Mouse (Mus musculus) 416B (cell line): Measurements from ENCODE around the gene Gltpd2.
"Not testable (repeated sequence)": the region's sequence is repeated elsewhere in the genome, so short reads cannot be mapped to it uniquely, and the experiment has no call there.

Experiments used
- DNase-seq: peaks from one replicate; pipeline ENCODE4 v3.0.0; 2011; ENCODE audit warnings: low read depth

Gltpd2 gene

DNA sequence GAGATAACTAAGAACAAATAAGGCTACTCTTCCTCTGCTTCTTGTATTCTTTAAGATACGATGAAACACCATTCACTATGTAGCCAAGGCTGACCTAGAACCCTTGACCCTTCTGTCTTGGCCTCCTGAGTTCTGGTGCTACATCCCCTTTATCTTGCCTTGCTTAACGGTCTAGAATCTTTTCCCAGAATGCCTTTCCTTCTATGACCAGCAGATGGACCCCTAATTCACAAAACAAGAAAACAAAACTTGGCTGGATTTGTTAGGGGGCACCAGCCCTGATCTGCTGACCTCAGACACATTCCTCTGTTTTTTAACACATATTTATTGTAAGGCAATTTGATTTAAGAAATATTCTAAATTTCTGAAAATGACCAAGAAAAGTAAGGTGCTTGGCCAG lies 2.6 kb upstream of the Gltpd2 start:
- peak; percentile 83 for DNase-seq

DNA sequence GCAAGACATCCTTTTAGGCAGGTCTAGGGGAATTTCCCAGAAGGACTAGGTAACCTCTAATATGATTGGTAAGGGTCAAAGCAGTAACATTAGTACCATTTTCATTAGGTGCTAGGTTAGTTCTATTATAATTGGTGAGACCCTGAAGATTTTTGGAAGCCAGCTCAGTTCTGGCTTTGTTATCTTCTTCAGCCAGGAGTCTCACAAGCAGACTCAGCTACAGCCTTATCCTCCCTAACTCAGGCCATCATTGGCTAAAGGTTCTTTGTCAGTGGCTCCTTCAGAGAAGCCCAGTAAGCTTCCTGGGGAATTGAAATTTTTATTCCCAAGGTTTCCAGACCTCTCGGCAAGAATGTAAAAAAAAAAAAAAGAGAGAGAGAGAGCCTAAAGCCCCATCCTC lies 560 bp upstream of the Gltpd2 start:
- DNase-seq, result no peak

DNA sequence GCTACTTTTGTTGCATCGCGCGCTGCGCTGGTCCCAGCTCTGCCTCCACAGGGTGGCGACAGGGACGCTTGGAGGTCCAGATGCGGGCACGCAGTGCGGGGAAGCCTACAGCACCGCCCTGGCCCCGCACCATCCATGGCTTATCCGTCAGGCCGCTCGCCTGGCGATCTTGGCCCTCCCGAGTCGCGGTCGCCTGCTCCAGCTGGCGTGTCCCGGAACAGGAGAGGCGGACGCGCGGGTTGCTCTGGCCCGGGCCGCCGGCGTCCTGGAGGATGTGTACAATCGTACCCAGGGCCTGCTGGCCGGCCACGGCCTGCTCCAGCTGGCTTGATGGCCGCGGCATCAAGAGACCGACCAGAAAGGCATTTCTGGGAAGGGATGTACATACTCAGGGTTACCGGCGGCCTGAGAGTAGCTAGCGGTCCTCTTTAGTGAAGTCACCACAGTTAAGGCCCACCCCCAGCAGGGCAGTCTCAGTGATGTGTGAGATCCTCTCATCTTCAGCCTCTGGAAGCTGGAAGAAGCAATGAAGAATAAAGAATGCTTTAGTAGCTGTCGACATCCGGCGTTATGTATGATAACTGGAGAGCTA lies 1.3 kb downstream of the Gltpd2 start:
- no peak for DNase-seq

DNA sequence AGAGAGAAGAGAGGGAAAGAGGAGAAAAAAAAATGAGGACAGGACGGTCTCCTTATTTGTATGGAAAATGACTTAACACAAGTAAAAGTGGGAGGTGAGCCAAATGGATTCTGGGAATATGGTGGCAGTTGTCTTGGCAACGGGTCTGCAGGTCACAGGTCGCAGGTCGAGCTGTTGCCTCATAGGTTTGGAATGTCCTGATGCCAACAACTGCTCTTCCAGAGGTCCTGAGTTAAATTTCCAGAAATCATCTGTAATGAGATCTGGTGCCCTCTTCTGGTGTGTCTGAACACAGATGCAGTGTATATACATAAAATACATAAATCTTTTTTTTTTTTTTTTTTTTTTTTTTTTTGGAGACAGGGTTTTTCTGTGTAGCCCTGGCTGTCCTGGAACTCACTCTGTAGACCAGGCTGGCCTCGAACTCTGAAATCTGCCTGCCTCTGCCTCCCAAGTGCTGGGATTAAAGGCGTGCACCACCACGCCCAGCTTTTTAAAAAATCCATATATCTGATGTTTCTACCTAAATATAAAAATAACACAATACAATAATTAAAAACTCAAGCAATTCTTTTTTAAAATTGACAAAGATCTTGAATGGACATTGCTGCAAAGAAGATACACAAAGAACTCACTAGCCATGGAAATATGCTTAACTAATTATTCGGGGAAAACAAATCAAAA lies 4.5 kb downstream of the Gltpd2 start:
- DNase-seq, result not testable (repeated sequence)

DNA sequence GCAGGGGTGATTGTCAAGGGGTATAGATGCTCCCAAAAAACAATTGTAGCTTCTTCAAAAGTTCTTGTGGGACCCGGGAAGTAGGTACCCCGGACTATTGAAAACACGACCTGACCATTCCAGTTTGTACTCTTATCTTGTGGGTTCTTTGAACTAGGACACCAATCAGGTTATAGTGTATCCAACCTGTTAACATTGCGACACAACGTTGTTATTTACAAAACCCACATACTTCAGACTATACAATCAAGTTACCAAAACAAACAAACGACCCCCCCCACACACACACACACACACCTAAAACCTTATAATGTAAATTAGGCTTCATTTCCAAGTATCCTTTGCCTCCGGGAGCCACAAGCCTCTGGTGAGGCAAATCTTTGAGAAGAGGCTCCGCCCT lies 5.8 kb downstream of the Gltpd2 start:
- no peak for DNase-seq

DNA sequence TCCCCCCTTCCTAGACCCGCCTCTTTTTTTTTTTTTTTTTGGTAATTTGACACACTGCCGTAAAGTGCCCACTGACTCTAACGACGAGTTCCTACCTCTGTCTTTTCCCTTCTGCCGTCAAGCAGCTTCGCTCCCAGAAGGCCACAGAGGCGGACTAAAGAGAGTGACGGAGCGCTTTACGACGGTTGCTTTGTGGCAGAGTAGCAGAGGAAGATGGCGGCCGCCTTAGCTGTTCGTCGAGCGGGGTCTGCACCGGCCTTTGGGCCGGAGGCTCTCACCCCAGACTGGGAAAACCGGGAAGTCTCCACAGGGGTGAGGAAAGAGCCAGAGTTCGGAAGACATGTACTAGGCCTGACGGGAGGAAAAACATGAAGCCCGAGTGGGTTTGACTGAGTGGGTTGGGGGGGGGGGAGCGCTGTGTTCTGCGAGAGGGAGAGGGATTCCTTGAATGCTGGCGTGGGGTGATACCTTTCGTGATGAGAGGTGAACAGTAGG lies 6.2 kb downstream of the Gltpd2 start, which contains the start of gene Psmb6:
TSS of gene Psmb6 (plus strand) at position 184 of the 495 bp plus-strand sequence.
- peak; percentile 99 for DNase-seq

DNA sequence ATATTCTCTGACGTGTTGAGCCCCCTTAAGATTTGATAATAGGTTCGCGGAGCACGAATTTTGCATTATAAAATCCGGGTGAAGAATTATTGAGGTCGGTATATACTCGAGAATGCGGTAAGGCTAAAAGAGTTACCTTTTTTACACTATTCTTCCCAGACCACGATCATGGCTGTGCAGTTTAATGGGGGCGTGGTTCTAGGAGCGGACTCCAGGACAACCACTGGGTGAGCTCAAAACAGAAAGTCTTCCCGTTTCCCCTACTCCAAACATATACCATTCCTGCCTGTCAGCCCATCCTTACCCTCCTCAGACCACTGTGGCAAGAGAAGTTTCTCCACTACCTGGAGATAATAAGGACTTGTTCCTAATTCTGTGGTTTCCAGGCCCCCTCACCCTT lies 6.7 kb downstream of the Gltpd2 start:
- DNase-seq, result peak; percentile 41

DNA sequence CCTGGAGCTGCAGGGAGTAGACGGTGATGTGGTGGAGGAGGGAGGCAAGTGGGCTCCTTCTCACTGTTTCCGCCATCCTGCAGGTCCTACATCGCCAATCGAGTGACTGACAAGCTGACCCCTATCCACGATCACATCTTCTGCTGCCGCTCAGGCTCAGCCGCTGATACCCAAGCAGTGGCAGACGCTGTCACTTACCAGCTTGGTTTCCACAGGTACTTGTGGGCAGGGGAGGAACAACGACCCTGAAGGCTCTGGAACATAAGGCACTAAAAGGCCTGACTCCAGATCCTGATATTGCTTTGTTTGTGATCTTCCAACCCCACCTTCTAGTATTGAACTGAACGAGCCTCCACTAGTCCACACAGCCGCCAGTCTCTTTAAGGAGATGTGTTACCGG lies 7.2 kb downstream of the Gltpd2 start:
- DNase-seq, result no peak

DNA sequence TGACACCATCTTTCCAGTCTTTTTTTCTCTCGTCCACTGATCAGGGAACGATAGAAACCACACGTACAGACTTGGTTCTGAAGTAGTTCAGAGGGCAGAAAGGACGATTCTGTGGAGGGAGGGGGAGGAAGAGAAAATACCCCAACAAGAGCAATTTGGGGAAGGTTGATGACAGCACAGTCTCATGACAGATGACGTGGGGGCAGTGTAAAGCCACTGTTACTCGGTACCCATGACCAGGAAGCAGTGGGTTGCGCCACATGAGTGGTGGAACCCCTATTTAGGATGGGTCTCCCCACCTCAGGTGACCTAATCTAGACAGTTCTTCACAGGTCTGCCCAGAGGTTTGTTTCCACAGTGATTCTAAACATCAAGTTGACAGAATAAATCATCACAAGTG lies 9.6 kb downstream of the Gltpd2 start:
- DNase-seq, result no peak

DNA sequence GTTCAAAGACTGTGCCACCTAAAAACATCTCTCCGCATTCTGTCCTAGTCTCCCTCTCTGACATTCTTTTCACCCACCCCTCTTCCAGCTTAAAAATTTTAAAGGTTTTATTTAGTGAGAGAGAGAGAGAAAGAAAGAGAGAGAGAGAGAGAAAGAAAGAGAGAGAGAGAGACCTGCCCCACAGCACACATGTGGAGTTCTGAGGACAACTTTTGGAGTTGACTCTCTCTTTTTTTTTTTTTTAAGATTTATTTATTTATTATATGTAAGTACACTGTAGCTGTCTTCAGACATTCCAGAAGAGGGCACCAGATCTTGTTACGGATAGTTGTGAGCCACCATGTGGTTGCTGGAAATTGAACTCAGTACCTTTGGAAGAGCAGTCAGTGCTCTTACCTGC lies 12.1 kb downstream of the Gltpd2 start:
- DNase-seq, result not testable (repeated sequence)

DNA sequence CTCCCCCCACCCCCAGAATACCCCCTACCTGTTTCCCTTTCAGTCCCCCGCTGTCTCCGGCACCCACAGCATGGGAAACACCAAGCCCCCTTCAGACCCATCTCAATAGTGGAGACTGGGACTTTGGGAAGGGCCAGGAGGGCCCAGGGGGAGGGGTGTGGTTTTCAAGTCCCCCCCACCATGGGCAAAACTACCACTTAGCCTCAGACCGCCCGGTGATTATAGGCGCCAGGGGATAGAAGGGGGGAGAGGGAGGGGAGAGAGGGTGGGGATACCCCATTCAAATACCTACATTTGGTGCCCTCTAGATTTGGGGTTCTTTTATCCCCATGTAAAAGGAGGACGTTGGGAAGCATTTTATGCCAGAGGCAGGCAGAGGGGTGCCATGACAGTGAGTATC lies 13.8 kb downstream of the Gltpd2 start, which contains the start of gene Gm40193:
TSS of gene Gm40193 (minus strand) at position 101 of the 400 bp plus-strand sequence.
- no peak for DNase-seq

DNA sequence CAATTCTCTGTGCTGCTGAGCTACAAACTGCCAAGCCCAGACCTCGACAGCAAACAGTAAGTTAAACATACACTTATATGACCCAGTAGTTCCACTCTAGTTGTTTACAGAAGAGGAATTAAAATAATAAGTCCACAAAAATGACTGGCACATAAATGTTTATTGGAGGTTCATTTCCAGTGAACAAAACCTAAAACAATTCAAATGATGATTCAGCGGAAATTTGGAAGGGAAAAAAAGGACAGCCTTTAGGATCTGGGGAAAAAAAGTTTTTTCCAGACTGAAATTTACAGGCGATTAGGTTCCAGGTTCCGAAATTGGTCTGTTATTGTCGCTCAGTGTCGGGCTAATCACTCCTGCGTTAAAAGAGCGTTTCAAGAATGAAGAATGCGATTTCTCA lies 20.4 kb downstream of the Gltpd2 start:
- no peak for DNase-seq

DNA sequence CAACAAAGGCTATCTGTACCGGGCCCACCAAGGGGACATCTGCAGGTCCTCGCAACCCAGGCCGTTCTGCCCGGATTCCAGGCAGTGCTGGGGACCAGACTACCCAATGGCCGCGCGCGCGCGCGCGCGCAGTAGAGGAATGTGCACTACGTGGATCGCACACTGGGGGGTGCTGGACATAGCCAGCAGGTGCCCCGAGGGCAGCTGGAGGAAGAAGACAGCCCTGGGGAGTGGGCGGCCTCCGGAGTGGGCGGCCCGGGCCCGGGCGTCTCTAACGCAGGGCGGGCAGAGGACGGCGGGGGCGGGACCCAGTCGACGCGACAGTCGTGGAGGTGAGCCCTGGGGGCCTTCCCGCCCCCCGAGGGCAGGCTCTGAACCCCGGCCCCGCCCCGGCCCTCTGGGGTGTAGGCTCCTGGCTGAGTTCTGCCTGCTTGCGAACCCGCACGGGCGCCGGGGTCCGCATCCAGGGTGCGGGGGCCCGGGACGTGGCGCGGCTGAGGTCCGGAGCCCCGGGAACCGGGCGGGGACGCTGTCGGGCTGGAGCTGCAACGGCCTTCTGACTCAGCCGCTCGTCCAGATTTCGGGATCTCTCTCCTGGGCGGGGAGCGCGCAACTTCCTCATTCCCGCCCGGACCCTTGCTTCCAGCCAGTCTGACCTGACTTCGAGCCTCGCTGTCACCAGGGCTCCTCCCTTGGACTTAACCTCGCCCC lies 21.0 kb downstream of the Gltpd2 start, which contains the start of gene Pld2:
TSS of gene Pld2 (plus strand) at position 188 of the 711 bp plus-strand sequence.
- peak; percentile 75 for DNase-seq

DNA sequence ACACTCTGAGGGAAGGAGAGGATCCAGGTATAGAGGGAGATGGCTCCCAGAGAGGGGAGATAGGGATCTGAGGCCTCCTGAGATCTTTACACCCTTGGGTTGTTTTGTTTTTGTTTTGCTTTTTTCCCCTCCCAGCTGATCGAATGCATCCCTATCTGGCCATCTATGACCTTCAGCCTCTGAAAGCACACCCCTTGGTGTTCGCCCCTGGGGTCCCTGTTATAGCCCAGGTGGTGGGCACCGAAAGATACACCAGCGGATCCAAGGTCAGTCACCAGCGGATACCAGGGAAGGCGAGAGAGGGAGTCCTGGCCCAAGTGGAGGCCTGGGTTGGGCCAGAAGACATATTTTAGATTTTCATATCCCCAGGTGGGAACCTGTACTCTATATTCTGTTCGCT lies 21.9 kb downstream of the Gltpd2 start:
- no peak for DNase-seq

DNA sequence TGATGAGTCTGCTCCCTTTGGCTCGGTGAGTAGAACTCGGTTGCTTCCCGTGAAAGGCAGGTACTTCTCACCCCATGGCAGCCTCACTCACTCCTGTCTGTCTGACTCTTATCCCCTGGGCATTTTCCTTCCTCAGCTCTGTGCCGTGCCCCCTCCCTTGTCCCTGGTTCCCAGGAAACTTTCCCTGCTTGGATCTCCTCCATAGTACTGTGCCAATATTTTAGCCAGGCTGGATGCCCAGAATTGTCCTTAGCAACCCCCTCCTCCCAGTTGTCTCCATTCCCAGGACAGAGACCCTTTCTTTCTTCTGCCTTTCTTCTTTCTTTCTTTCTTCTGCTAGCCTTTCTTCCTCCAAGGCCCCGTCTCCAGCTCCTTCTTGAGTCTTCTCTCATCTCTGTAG lies 22.4 kb downstream of the Gltpd2 start:
- no peak for DNase-seq

DNA sequence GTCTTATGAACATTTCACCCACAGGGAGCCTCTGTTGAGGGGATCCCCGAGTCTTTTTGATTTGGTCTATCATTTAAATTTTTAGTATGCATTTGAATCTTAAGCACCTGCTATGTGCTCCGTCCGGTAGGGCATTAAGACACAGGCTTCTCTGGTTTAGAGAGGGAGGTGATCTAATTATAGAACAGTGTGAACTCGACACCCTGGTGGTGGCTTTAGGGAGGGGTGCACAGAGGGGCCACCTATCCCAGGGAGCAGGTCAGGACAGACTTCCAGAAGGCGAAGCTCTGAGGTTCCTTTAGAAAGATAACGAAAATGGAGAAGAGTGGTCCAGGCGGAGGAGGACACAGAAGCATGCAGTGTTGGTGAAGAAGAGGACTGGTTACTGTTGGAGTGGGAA lies 25.5 kb downstream of the Gltpd2 start:
- no peak for DNase-seq

DNA sequence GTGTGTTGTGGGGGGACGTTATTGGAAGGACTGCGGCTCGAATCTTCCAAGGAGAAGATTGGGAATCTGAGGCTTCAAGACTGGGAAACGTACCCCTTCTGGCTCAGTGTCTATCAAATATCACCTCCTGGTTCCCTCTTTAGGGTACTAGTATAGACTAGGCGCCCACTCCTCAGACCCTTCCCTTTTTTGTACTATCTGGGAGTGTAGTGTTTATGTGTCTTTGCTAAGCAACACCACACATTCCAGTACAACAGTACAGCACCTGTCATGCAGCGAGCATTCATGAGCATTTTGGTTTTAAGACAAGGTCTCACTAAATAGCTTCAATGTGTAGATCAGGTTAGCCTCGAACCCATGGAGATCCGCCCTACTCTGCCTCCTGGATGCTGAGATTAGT lies 32.5 kb downstream of the Gltpd2 start:
- no peak for DNase-seq

DNA sequence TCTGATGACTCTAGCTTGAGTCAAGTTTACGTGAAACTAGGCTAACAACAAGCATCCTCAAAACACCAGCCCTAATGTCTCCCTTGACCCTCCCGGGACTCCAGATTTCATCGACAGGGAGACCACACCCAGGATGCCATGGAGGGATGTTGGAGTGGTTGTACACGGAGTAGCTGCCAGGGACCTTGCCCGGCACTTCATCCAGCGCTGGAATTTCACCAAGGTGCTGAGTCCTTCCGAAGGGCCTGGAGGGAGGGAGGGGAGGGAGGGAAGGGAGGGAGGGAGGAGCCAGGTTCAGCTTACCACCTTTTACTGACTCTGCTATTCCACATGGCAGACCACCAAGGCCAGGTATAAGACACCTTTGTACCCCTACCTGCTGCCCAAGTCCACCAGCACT lies 34.9 kb downstream of the Gltpd2 start:
- no peak for DNase-seq

DNA sequence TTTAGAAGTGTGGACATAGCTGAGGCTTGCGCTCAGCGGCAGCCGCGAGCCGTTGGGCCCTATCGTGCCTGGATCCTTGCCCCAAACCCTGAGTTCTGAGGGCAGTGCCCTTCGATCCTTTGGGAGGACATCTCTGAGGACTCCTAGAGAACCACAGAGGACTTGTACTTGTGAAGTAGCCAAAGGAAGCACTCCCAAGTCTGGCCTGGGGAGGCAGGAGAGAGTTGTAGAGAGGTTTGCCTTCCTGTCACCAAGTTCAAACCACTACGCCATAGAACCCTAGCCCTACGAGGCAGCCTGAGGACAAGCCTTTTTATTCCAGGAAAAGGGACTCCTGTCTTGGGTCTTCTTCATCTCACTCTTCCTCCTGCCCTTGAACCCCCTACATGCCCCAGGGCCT lies 38.5 kb downstream of the Gltpd2 start:
- no peak for DNase-seq

DNA sequence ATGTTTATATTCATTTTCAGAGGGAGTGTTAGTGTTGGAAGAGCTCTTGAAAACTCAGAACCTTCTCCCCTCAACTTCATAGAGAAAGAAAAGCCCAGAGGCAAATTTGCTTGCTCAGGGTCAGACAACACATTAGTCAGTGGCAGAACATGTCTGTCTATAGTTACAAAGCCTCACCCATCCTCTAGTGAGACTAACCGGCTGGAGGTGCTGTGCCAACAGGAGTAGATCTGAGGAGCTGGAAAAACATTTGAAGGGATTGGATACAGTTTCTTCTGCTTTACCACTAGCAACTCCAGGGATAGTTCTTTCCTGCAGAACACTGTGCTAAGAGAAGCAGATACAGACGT lies 42.9 kb downstream of the Gltpd2 start:
- DNase-seq, result no peak

DNA sequence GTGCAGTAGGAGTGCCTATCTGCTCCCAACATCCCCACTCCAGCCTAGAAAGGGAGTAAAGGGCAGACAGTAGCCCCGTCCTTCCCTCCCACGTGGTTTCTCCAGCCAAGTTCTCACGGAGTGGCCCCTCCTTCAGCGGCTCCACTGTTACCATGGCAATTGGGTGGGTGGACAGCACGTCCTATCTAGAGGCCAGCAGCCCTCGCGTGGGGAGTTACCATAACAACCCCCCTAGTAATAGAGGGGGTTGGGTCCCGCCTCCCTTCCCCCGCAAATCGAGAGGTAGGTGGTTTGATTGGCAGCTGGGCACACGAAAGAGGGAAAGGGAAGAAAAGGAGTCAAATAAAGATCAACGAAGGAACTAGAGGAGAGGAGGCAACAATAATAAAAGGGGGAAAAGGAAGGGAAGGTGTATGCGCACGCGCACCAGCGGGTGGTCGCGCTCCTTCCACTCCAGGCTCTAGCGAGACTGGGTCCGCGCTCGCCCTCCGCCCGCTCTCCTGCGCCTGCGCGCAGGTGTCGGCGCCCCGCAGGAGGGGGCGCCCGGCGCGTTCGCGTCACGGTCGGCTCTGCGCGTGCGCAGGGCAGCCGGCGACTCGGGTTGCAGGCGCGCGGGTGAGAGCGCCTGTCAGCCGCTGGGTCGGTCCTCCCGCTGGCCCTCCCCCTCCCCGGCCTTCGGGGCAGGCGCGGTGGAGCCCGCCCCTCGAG lies 43.4 kb downstream of the Gltpd2 start, which contains the start of gene Mink1:
TSS of gene Mink1 (plus strand) at position 595 of the 708 bp plus-strand sequence.
- peak; percentile 78 for DNase-seq

DNA sequence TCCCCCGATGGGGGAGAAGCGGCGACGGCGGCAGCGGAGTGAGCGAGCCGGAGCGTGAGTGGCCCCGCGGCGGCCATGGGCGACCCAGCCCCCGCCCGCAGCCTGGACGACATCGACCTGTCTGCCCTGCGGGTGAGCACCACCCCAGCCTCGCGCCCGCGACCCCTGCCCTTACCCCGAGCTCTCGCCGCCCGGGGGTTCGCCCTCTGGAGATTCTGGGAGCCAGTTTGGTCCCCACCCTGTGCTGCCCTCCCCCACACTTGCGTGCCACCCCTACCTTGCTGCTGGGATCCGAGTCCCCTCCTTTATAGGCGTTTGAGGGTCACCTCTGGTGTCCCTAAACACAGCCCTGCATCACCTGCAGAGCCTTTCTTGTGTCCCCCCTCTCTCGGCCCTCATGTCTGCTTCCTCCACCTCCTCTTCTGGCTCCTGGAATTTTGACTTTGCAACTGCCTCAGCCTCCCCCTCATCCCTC lies 44.0 kb downstream of the Gltpd2 start:
- no peak for DNase-seq
